Mouse (Mus musculus) mouse trophoblast stem cell (cell line): ENCODE results near the gene Synj2bp.
"Not testable (repeated sequence)": the region's sequence is repeated elsewhere in the genome, so short reads cannot be mapped to it uniquely, and the experiment has no call there.

Experiments
- in situ Hi-C, 2 experiments: fragments of 300-500 bp; cut with MseI, MboI; formaldehyde crosslinking; loops; 2 replicates in 1 of 2; 3 replicates in 1 of 2; pipeline ENCODE4 v1.15.1; 2025

The Synj2bp gene

GRCm38 (mm10) chr12:81532316-81533028, at the start of gene Synj2bp, which contains the start of gene Gm20498:
Gene Synj2bp (minus strand): TSS chr12:81532911.
Gene Gm20498 (minus strand): TSS chr12:81532905.
- in situ Hi-C loops: no loop called here

GRCm38 (mm10) chr12:81568374-81568773, 35.7 kb upstream of the Synj2bp start, which contains the start of gene Adam21:
Gene Adam21 (minus strand): TSS chr12:81568474.
- in situ Hi-C loops: no loop called here

- in situ Hi-C loops: no loop called here
Observed at GRCm38 (mm10) chr12:81567931-81568330, 35.2 kb upstream of the Synj2bp start.

- in situ Hi-C loops: no loop called here
Observed at GRCm38 (mm10) chr12:81564173-81564572, 31.5 kb upstream of the Synj2bp start.

GRCm38 (mm10) chr12:81549286-81549685, 16.6 kb upstream of the Synj2bp start:
- in situ Hi-C loops: no loop called here

GRCm38 (mm10) chr12:81547163-81547562, 14.5 kb upstream of the Synj2bp start:
- in situ Hi-C loops: no loop called here

- in situ Hi-C loops: no loop called here
Observed at GRCm38 (mm10) chr12:81533029-81533419, 313 bp upstream of the Synj2bp start.

- in situ Hi-C loops: not testable (repeated sequence)
Observed at GRCm38 (mm10) chr12:81530587-81530986, 2.1 kb downstream of the Synj2bp start.

GRCm38 (mm10) chr12:81496906-81497305, 35.8 kb downstream of the Synj2bp start:
- in situ Hi-C loops: not testable (repeated sequence)

- in situ Hi-C loops: no loop called here
Observed at GRCm38 (mm10) chr12:81490491-81490890, 42.2 kb downstream of the Synj2bp start.

GRCm38 (mm10) chr12:81485311-81485710, 47.4 kb downstream of the Synj2bp start:
- in situ Hi-C loops: no loop called here

- in situ Hi-C loops: no loop called here
Observed at GRCm38 (mm10) chr12:81484727-81485191, 48.0 kb downstream of the Synj2bp start, which contains the start of gene Cox16. Gene Cox16 (minus strand): TSS chr12:81485127.

GRCm38 (mm10) chr12:81484212-81484611, 48.5 kb downstream of the Synj2bp start:
- in situ Hi-C loops: no loop called here

- in situ Hi-C loops: no loop called here
Observed at GRCm38 (mm10) chr12:81483656-81484055, 49.1 kb downstream of the Synj2bp start.

GRCm38 (mm10) chr12:81459051-81459450, 73.7 kb downstream of the Synj2bp start:
- in situ Hi-C loops: not testable (repeated sequence)
